Mouse (Mus musculus): ENCODE measurements at regions not wholly inside any gene's neighbourhood (a gene's known extent, or its start where the extent isn't known, plus 50 kb on each side); places are given as distances from the start of the nearest gene placed in this dataset.

- no peak for TF ChIP-seq HCFC1 (IDR thresholded peaks at IDR 0.05; ENCODE audit: borderline replicate concordance, insufficient read depth, low read length)
- no peak for TF ChIP-seq ZNF384 (IDR thresholded peaks at IDR 0.05; ENCODE audit: low read depth, low read length)
- TF ChIP-seq ZC3H11A (IDR thresholded peaks at IDR 0.05; ENCODE audit: borderline replicate concordance, low read depth, low read length): no peak
- TF ChIP-seq CHD2 (IDR thresholded peaks at IDR 0.05; ENCODE audit: low read depth, low read length): no peak
- TF ChIP-seq MAFK (IDR thresholded peaks at IDR 0.05; ENCODE audit: insufficient read depth, low read depth, low read length): no peak
Observed at GRCm38 (mm10) chr9:61682744-61683259, 231.5 kb downstream of the Rplp1 start.

DNA sequence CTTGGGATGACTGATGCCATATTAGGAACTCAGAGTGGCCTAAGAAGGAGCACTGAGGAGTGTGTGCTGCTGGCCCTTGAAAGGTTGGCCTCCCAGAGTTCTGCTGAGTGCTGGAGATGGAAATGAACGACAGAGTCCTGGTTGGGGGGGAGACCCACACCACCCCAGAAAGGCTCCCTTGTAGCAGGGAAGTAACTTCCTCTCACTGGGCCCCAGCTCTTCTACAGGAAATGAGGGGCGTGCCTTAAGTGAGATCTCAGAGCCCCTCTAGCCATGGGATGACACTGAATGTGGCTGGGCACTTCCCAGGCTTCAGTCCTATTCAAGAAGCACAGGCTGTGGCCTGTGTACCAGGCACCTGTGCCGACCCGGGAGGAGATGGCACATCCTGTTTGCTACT, 232.0 kb downstream of the Rplp1 start:
- no peak for DNase-seq (ENCODE audit: low read depth, low spot score)
- in situ Hi-C loops (cut with MboI; ENCODE audit: low sequenced_read_pairs in 2 of 2, unreplicated experiment in 2 of 2): no loop called here
- H3K9ac ChIP-seq (ENCODE audit: insufficient read depth, low read depth, low read length, poor library complexity, severe bottlenecking): no peak overlapping the region
- H3K27ac ChIP-seq (ENCODE audit: insufficient read depth, low read depth, low read length, poor library complexity, severe bottlenecking): no peak overlapping the region
- no peaks in the 10 kb centered on the region for H3K36me3 ChIP-seq (ENCODE audit: control insufficient read depth, insufficient read depth, low read length, poor library complexity, severe bottlenecking)
- H3K4me3 ChIP-seq (ENCODE audit: insufficient read depth in 1 of 2, low read depth in 1 of 2, low read length in 2 of 2, poor library complexity in 1 of 2, severe bottlenecking in 1 of 2): no peak overlapping the region
- TF ChIP-seq CHD2 (IDR thresholded peaks at IDR 0.05; ENCODE audit: low read depth, low read length) (no peak), ZNF384 (IDR thresholded peaks at IDR 0.05; ENCODE audit: low read depth, low read length) (no peak), ZC3H11A (IDR thresholded peaks at IDR 0.05; ENCODE audit: borderline replicate concordance, low read depth, low read length) (no peak), HCFC1 (IDR thresholded peaks at IDR 0.05; ENCODE audit: borderline replicate concordance, insufficient read depth, low read length) (no peak), MAFK (IDR thresholded peaks at IDR 0.05; ENCODE audit: insufficient read depth, low read depth, low read length) (no peak)
- 0 out of 4 replicates have a peak, but pooled peaks cover 0 to 3% of the 10 kb centered on the region in 2 experiments for H3K4me1 ChIP-seq (ENCODE audit: control insufficient read depth in 2 of 2, insufficient read depth in 2 of 2, low read length in 2 of 2, poor library complexity in 1 of 2)
- no peaks in the 10 kb centered on the region for H3K9me3 ChIP-seq (ENCODE audit: control insufficient read depth, insufficient read depth, low read depth, low read length)

More at GRCm38 (mm10) chr9:61682744-61683259, 231.5 kb downstream of the Rplp1 start:
- no peak overlapping the region for H3K4me3 ChIP-seq (ENCODE audit: insufficient read depth in 1 of 2, low read depth in 1 of 2, low read length in 2 of 2, poor library complexity in 1 of 2, severe bottlenecking in 1 of 2)
- H3K27ac ChIP-seq (ENCODE audit: insufficient read depth, low read depth, low read length, poor library complexity, severe bottlenecking): no peak overlapping the region
- H3K36me3 ChIP-seq (ENCODE audit: control insufficient read depth, insufficient read depth, low read length, poor library complexity, severe bottlenecking): no peaks in the 10 kb centered on the region
- H3K9me3 ChIP-seq (ENCODE audit: control insufficient read depth, insufficient read depth, low read depth, low read length): no peaks in the 10 kb centered on the region
- in situ Hi-C loops (cut with MboI; ENCODE audit: low sequenced_read_pairs in 2 of 2, unreplicated experiment in 2 of 2): no loop called here
- H3K9ac ChIP-seq (ENCODE audit: insufficient read depth, low read depth, low read length, poor library complexity, severe bottlenecking): no peak overlapping the region
- DNase-seq (ENCODE audit: low read depth, low spot score): no peak
- H3K4me1 ChIP-seq (ENCODE audit: control insufficient read depth in 2 of 2, insufficient read depth in 2 of 2, low read length in 2 of 2, poor library complexity in 1 of 2): 0 out of 4 replicates have a peak, but pooled peaks cover 0 to 3% of the 10 kb centered on the region in 2 experiments

- Histone ChIP-seq H3K27ac (ENCODE audit: insufficient read depth, low read depth, low read length, poor library complexity, severe bottlenecking) (no peak overlapping the region), H3K4me3 (ENCODE audit: insufficient read depth in 1 of 2, low read depth in 1 of 2, low read length in 2 of 2, poor library complexity in 1 of 2, severe bottlenecking in 1 of 2) (no peak overlapping the region), H3K36me3 (ENCODE audit: control insufficient read depth, insufficient read depth, low read length, poor library complexity, severe bottlenecking) (no peaks in the 10 kb centered on the region), H3K9ac (ENCODE audit: insufficient read depth, low read depth, low read length, poor library complexity, severe bottlenecking) (no peak overlapping the region), H3K9me3 (ENCODE audit: control insufficient read depth, insufficient read depth, low read depth, low read length) (no peaks in the 10 kb centered on the region), H3K4me1 (ENCODE audit: control insufficient read depth in 2 of 2, insufficient read depth in 2 of 2, low read length in 2 of 2, poor library complexity in 1 of 2) (0 out of 4 replicates have a peak, but pooled peaks cover 0 to 3% of the 10 kb centered on the region in 2 experiments)
- no peak for DNase-seq (ENCODE audit: low read depth, low spot score)
- in situ Hi-C loops (cut with MboI; ENCODE audit: low sequenced_read_pairs in 2 of 2, unreplicated experiment in 2 of 2): no loop called here
- TF ChIP-seq CHD2 (IDR thresholded peaks at IDR 0.05; ENCODE audit: low read depth, low read length) (no peak), MAFK (IDR thresholded peaks at IDR 0.05; ENCODE audit: insufficient read depth, low read depth, low read length) (no peak), ZC3H11A (IDR thresholded peaks at IDR 0.05; ENCODE audit: borderline replicate concordance, low read depth, low read length) (no peak), HCFC1 (IDR thresholded peaks at IDR 0.05; ENCODE audit: borderline replicate concordance, insufficient read depth, low read length) (no peak), ZNF384 (IDR thresholded peaks at IDR 0.05; ENCODE audit: low read depth, low read length) (no peak)
Observed at GRCm38 (mm10) chr9:61681406-61681805, 232.9 kb downstream of the Rplp1 start.

DNA sequence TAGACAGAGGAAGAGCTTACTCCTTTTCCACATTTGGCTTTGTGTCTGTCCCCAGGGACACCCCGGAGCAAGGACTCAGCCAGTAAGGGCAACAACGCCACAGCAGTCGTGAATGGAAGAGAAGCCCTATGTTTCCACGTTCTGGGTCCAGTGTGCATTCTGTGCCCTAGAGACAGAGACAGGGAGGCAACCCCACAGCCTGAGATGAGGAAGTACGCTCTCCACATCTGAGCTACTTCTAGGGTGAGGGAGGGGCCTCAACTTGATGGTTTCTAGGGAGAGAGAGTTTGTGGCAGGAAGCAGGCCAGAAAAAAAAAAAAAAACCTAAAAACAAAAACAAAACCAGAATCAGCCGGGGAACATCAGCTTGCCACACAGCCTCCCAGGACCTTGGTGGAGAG, 233.4 kb downstream of the Rplp1 start:
- Histone ChIP-seq H3K9me3 (ENCODE audit: control insufficient read depth, insufficient read depth, low read depth, low read length) (no peaks in the 10 kb centered on the region), H3K27ac (ENCODE audit: insufficient read depth, low read depth, low read length, poor library complexity, severe bottlenecking) (no peak overlapping the region), H3K4me1 (ENCODE audit: control insufficient read depth in 2 of 2, insufficient read depth in 2 of 2, low read length in 2 of 2, poor library complexity in 1 of 2) (0 out of 4 replicates have a peak, but pooled peaks cover 0 to 3% of the 10 kb centered on the region in 2 experiments), H3K9ac (ENCODE audit: insufficient read depth, low read depth, low read length, poor library complexity, severe bottlenecking) (no peak overlapping the region), H3K36me3 (ENCODE audit: control insufficient read depth, insufficient read depth, low read length, poor library complexity, severe bottlenecking) (no peaks in the 10 kb centered on the region), H3K4me3 (ENCODE audit: insufficient read depth in 1 of 2, low read depth in 1 of 2, low read length in 2 of 2, poor library complexity in 1 of 2, severe bottlenecking in 1 of 2) (no peak overlapping the region)
- no peak for DNase-seq (ENCODE audit: low read depth, low spot score)
- in situ Hi-C loops (cut with MboI; ENCODE audit: low sequenced_read_pairs in 2 of 2, unreplicated experiment in 2 of 2): no loop called here
- TF ChIP-seq ZNF384 (IDR thresholded peaks at IDR 0.05; ENCODE audit: low read depth, low read length) (no peak), CHD2 (IDR thresholded peaks at IDR 0.05; ENCODE audit: low read depth, low read length) (no peak), HCFC1 (IDR thresholded peaks at IDR 0.05; ENCODE audit: borderline replicate concordance, insufficient read depth, low read length) (no peak), MAFK (IDR thresholded peaks at IDR 0.05; ENCODE audit: insufficient read depth, low read depth, low read length) (no peak), ZC3H11A (IDR thresholded peaks at IDR 0.05; ENCODE audit: borderline replicate concordance, low read depth, low read length) (no peak)
